In the genomic region with DNA sequence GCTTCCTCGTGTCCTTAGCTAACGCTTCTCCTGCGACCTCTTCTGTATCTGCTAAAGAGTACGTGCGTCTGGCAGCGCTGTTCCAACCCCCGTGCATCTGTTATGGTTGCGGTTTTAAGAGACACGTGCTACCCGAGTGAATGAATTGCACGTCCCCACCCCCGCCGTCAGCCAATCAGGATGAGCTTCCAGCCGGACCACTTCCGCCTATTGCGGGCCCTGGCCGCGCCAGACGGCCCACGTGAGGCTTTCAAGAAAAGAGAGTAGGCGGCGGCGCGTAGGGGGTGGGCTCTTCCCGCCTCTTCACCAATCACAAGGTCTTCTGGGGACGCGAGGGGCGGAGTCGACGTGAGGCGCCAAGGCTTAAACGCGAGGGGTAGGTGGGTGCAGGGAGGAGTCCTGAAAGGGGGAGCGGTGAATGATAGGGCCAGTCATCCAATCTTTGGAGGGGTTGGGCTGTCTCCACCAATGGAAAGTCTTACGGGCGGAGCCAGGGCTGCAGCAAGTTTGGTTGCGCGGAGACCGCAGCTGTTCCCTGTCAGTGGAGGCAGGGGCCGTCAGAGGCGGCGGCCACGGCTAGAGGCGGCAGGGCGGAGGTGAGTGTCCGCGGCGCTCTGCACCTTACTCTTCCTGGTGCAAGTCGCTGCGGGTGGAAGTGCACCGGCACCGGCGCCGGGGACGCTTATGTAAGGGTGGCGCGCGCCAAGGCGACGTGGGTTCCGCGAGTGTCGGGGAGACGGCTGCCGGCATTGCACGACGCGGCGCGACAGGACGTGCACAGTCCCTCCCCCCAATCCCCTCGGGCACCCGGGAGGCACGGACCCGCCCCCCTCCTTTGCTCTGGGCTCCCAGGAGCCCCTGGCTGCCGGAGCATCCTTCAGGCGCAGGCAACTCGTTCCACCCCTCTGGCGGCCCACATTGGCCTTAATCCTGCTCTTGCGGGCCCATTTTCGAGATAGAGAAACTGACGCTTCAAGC, we compare ENCODE assay signal across 7 mouse cellular contexts. TPM values are rescaled to one million over a fixed set of nuclear protein-coding genes. Genes with fewer than 3 reads are reported as not detected.
DNase-seq lines count a peak whose midpoint lies in the region; ATAC-seq and TF ChIP-seq lines count a peak whose summit lies in the region.

Gene Pcx, plus strand, starts transcription at position 487 of the 978 bp plus-strand sequence.

- TF ChIP-seq POLR2A in small intestine, adult 2 months (IDR thresholded peaks at IDR 0.05; ENCODE audit: low read depth, low read length) = peak; percentile 92

- H3K27me3 ChIP-seq in embryonic facial prominence, embryonic 10.5 days (replicated peaks; ENCODE audit: low read depth, poor library complexity, severe bottlenecking) = peaks cover 7% of the 10 kb centered on the region
- H3K27me3 ChIP-seq in intestine, postnatal 0 days (replicated peaks; ENCODE audit: control insufficient read depth, insufficient read depth, low read length) = no peaks in the 10 kb centered on the region; the same call in 1 of the 2 replicates
- H3K27me3 ChIP-seq in midbrain, embryonic 12.5 days = peaks cover 9% of the 10 kb centered on the region; the same call in 1 of the 2 replicates
- peaks cover 4% of the 10 kb centered on the region; the same call in 1 of the 2 replicates for H3K27me3 ChIP-seq in small intestine, adult 2 months (ENCODE audit: control insufficient read depth, insufficient read depth, low read length)

- peak within 1 kb of the TSS; percentile 90 for H3K4me2 ChIP-seq in intestine, postnatal 0 days (replicated peaks; ENCODE audit: low read depth)
- peak within 1 kb of the TSS; percentile 81 for H3K4me2 ChIP-seq in midbrain, embryonic 12.5 days (replicated peaks)

- H3K9me3 ChIP-seq in embryonic facial prominence, embryonic 10.5 days = no peaks in the 10 kb centered on the region
- H3K9me3 ChIP-seq in intestine, postnatal 0 days (ENCODE audit: control insufficient read depth) = no peaks in the 10 kb centered on the region
- H3K9me3 ChIP-seq in midbrain, embryonic 12.5 days = no peaks in the 10 kb centered on the region

- peak; percentile 98 for DNase-seq in adrenal gland, postnatal 10 days
- peak; percentile 99 for DNase-seq in embryonic facial prominence, embryonic 10.5 days (ENCODE audit: low spot score)
- DNase-seq in gonadal fat pad, adult 2 months (ENCODE audit: low read depth) = peak; percentile 91
- peak; percentile 99 for DNase-seq in left cerebral cortex, postnatal 4 days

- H3K4me3 ChIP-seq in embryonic facial prominence, embryonic 10.5 days = peak within 1 kb of the TSS; percentile 86
- H3K4me3 ChIP-seq in intestine, postnatal 0 days (ENCODE audit: low read depth, low read length) = peak within 1 kb of the TSS; percentile 63
- peak within 1 kb of the TSS; percentile 70 for H3K4me3 ChIP-seq in midbrain, embryonic 12.5 days
- peak within 1 kb of the TSS; percentile 87 for H3K4me3 ChIP-seq in small intestine, adult 2 months (ENCODE audit: low read depth, low read length)

- intact Hi-C loops in left cerebral cortex, postnatal 4 days (cut with DNase I) = no loop called here

- H3K9ac ChIP-seq in intestine, postnatal 0 days (ENCODE audit: low read depth, low read length) = peak within 1 kb of the TSS; percentile 47; the same call in 1 of the 2 replicates
- H3K9ac ChIP-seq in midbrain, embryonic 12.5 days (replicated peaks) = peak within 1 kb of the TSS; percentile 54

- peak within 1 kb of the TSS; percentile 65 for H3K27ac ChIP-seq in embryonic facial prominence, embryonic 10.5 days (replicated peaks)
- no peak within 1 kb of the TSS for H3K27ac ChIP-seq in intestine, postnatal 0 days (ENCODE audit: low read depth, low read length)
- 0 out of 2 replicates have a peak within 1 kb of the TSS, but pooled peaks have one; percentile 21 for H3K27ac ChIP-seq in midbrain, embryonic 12.5 days (replicated peaks)
- H3K27ac ChIP-seq in small intestine, adult 2 months (ENCODE audit: insufficient read depth, low read depth, low read length) = no peak within 1 kb of the TSS

- WGBS in embryonic facial prominence, embryonic 10.5 days = under 1% methylated on average over 82 of the region's 82 CpGs
- WGBS in intestine, postnatal 0 days = under 1% methylated on average over 71 of the region's 82 CpGs
- under 1% methylated on average over 82 of the region's 82 CpGs for WGBS in midbrain, embryonic 12.5 days
- under 1% methylated on average over 82 of the region's 82 CpGs for WGBS in small intestine, adult 2 months

- 0 out of 2 replicates have a peak, but pooled peaks have one; percentile 1 for TF ChIP-seq CTCF in intestine, postnatal 0 days (IDR thresholded peaks at IDR 0.05; ENCODE audit: low read depth)
- TF ChIP-seq CTCF in small intestine, adult 2 months (IDR thresholded peaks at IDR 0.05; ENCODE audit: extremely low read depth, insufficient read length, insufficient replicate concordance, low read depth, low read length) = no peak

- peak; percentile 99 for ATAC-seq in intestine, postnatal 0 days
- peak; percentile 100 for ATAC-seq in midbrain, embryonic 12.5 days (ENCODE audit: low FRiP score, low read depth)

- peaks cover 27% of the 10 kb centered on the region for H3K4me1 ChIP-seq in embryonic facial prominence, embryonic 10.5 days
- H3K4me1 ChIP-seq in intestine, postnatal 0 days (replicated peaks; ENCODE audit: control insufficient read depth, insufficient read depth, low read length) = no peaks in the 10 kb centered on the region
- peaks cover 12% of the 10 kb centered on the region for H3K4me1 ChIP-seq in midbrain, embryonic 12.5 days
- peaks cover 10% of the 10 kb centered on the region; the same call in 1 of the 2 replicates for H3K4me1 ChIP-seq in small intestine, adult 2 months (ENCODE audit: control insufficient read depth, insufficient read depth, insufficient read length, low read length)

- H3K36me3 ChIP-seq in embryonic facial prominence, embryonic 10.5 days (replicated peaks) = no peaks in the 10 kb centered on the region
- no peaks in the 10 kb centered on the region for H3K36me3 ChIP-seq in intestine, postnatal 0 days (ENCODE audit: control insufficient read depth, insufficient read depth)
- H3K36me3 ChIP-seq in midbrain, embryonic 12.5 days = no peaks in the 10 kb centered on the region
- H3K36me3 ChIP-seq in small intestine, adult 2 months (ENCODE audit: control insufficient read depth, insufficient read depth, low read length) = no peaks in the 10 kb centered on the region

RNA-seq across cellular contexts. Expression of gene Pcx, which starts in this region (rescaled TPM):
- 100 to 1,000 TPM; 330 to 427 TPM for total RNA-seq in adrenal gland, postnatal 10 days (2021)
- 24.1 and 26.8 TPM in 2 replicates for polyA plus RNA-seq in embryonic facial prominence, embryonic 10.5 days (2016; fragmentation: Nextera tagmentation; extraction: Ambion mirVana)
- 249 and 264 TPM in 2 replicates for polyA plus RNA-seq in gonadal fat pad, adult 2 months (2012; rRNA removed)
- polyA plus RNA-seq in intestine, postnatal 0 days (2015; fragmentation: Nextera tagmentation; extraction: Ambion mirVana) = 6.1 and 7.0 TPM in 2 replicates
- 10 to 100 TPM; 42.6 to 44.2 TPM for total RNA-seq in left cerebral cortex, postnatal 4 days (2021)
- 22.4 and 24.5 TPM in 2 replicates for polyA plus RNA-seq in midbrain, embryonic 12.5 days (2016; fragmentation: Nextera tagmentation; extraction: Ambion mirVana)
- polyA plus RNA-seq in small intestine, adult 2 months (2012; rRNA removed) = 31.3 and 44.9 TPM in 2 replicates

Comparison
In these comparisons a context has a peak if more than half of its experiments do, and no peak if none do; other contexts are left out.
1. RNA of gene Pcx (total RNA-seq): 330 to 427 TPM in adrenal gland, postnatal 10 days; 42.6 to 44.2 TPM in left cerebral cortex, postnatal 4 days; every median in the first group is over 4 times any median in the second.
2. H3K27ac ChIP-seq: peak in embryonic facial prominence, embryonic 10.5 days (single experiment) and midbrain, embryonic 12.5 days (single experiment); none in intestine, postnatal 0 days (single experiment) and small intestine, adult 2 months (single experiment).
3. Peak in every context shown above with its lines, with median percentiles within 50 percentile points of each other: DNase-seq and H3K4me3 ChIP-seq.